Mouse (Mus musculus) MEL (cell line): Measurements from ENCODE around the gene C3ar1. TPM values are rescaled to one million over a fixed set of nuclear protein-coding genes. Genes with fewer than 3 reads are reported as not detected.
A peak's percentile ranks its signal among the peaks of the same experiment; 100 is the strongest.

Source experiments
- DNase-seq: peaks from one replicate; pipeline ENCODE4 v3.0.0; 2011; ENCODE audit warnings: low read depth, low spot score
- H3K27ac ChIP-seq: 2 replicates; pipeline ENCODE4 v1.5.1; 2012; ENCODE audit warnings: low read depth, mild to moderate bottlenecking, control low read depth, low read length, moderate library complexity; ENCODE audit not compliant: control insufficient read depth
- H3K27me3 ChIP-seq, 2 experiments: fragments of 150-350 bp in 1 of 2; sonication (generic) in 1 of 2; 2 replicates each; pipeline ENCODE4 v1.6.1; 2012; ENCODE audit warnings: low read length in 2 of 2, mild to moderate bottlenecking in 2 of 2, improper control_type of control experiment in 1 of 2, moderate library complexity in 1 of 2; ENCODE audit not compliant: insufficient read depth in 2 of 2, control insufficient read depth in 1 of 2
- H3K36me3 ChIP-seq, 2 experiments: 2 replicates each; pipeline ENCODE4 v1.6.1; 2012 to 2014; ENCODE audit warnings: low read length in 2 of 2, improper control_type of control experiment in 1 of 2, inconsistent platforms in 1 of 2, mild to moderate bottlenecking in 1 of 2; ENCODE audit not compliant: insufficient read depth in 2 of 2, control insufficient read depth in 1 of 2
- H3K4me1 ChIP-seq, 2 experiments: fragments of 150-350 bp in 1 of 2; sonication (generic) in 1 of 2; 2 replicates each; pipeline ENCODE4 v1.6.1; 2012; ENCODE audit warnings: low read length in 2 of 2, improper control_type of control experiment in 1 of 2, mild to moderate bottlenecking in 1 of 2; ENCODE audit not compliant: insufficient read depth in 2 of 2, control insufficient read depth in 1 of 2
- H3K4me3 ChIP-seq, 2 experiments: fragments of 150-350 bp in 1 of 2; sonication (generic) in 1 of 2; 2 replicates each; pipeline ENCODE4 v1.5.1; 2012; ENCODE audit warnings: low read depth in 2 of 2, low read length in 2 of 2, mild to moderate bottlenecking in 2 of 2, moderate library complexity in 2 of 2, control low read depth in 1 of 2, improper control_type of control experiment in 1 of 2; ENCODE audit not compliant: control insufficient read depth in 1 of 2, insufficient read depth in 1 of 2
- H3K79me2 ChIP-seq: 2 replicates; pipeline ENCODE4 v1.6.1; 2012; ENCODE audit warnings: mild to moderate bottlenecking, low read length, moderate library complexity; ENCODE audit not compliant: control insufficient read depth, poor library complexity, insufficient read depth
- H3K9ac ChIP-seq: 2 replicates; pipeline ENCODE4 v1.6.1; 2012; ENCODE audit warnings: low read depth, mild to moderate bottlenecking, control low read depth, low read length, moderate library complexity; ENCODE audit not compliant: control insufficient read depth, poor library complexity, severe bottlenecking
- H3K9me3 ChIP-seq: fragments of 150-350 bp; sonication (generic); replicated peaks from 2 replicates; pipeline ENCODE4 v1.6.1; 2012; ENCODE audit warnings: mild to moderate bottlenecking, low read length, improper control_type of control experiment, moderate library complexity; ENCODE audit not compliant: insufficient read depth
- CHD1 ChIP-seq: IDR thresholded peaks from 2 replicates; pipeline ENCODE4 v1.6.1; 2012; ENCODE audit warnings: low read depth, mild to moderate bottlenecking, inconsistent platforms, low read length, improper control_type of control experiment
- CHD2 ChIP-seq: IDR thresholded peaks from 2 replicates; pipeline ENCODE4 v1.6.1; 2011; ENCODE audit warnings: low read length, improper control_type of control experiment
- EP300 ChIP-seq, 2 experiments: IDR thresholded peaks; 2 replicates each; pipeline ENCODE4 v1.6.1; 2011; ENCODE audit warnings: improper control_type of control experiment in 2 of 2, low read length in 2 of 2, low read depth in 1 of 2, mild to moderate bottlenecking in 1 of 2
- GATA1 ChIP-seq: IDR thresholded peaks from 2 replicates; pipeline ENCODE4 v1.6.1; 2011; ENCODE audit warnings: low read depth, low read length, improper control_type of control experiment
- HCFC1 ChIP-seq: IDR thresholded peaks from 2 replicates; pipeline ENCODE4 v1.6.1; 2012; ENCODE audit warnings: low read depth, mild to moderate bottlenecking, inconsistent platforms, low read length, improper control_type of control experiment, moderate library complexity
- KAT2A ChIP-seq: conservative IDR thresholded peaks from 2 replicates; pipeline ENCODE4 v1.6.1; 2012; ENCODE audit warnings: low read depth, low read length, improper control_type of control experiment, inconsistent platforms
- MAX ChIP-seq: IDR thresholded peaks from 2 replicates; pipeline ENCODE4 v1.6.1; 2011; ENCODE audit warnings: low read length, improper control_type of control experiment
- MEF2A ChIP-seq: IDR thresholded peaks from 2 replicates; pipeline ENCODE4 v1.6.1; 2014; ENCODE audit warnings: low read depth, mild to moderate bottlenecking, inconsistent platforms, low read length, improper control_type of control experiment; ENCODE audit not compliant: poor library complexity, insufficient replicate concordance, severe bottlenecking; ENCODE audit errors: extremely low read depth
- MXI1 ChIP-seq: IDR thresholded peaks from 2 replicates; pipeline ENCODE4 v1.6.1; 2011; ENCODE audit warnings: mild to moderate bottlenecking, low read depth, low read length, improper control_type of control experiment
- MYB ChIP-seq: IDR thresholded peaks from 2 replicates; pipeline ENCODE4 v1.6.1; 2011; ENCODE audit warnings: mild to moderate bottlenecking, low read depth, low read length, improper control_type of control experiment
- POLR2A ChIP-seq, 2 experiments: IDR thresholded peaks; 2 replicates each; pipeline ENCODE4 v1.6.1; 2011 to 2012; ENCODE audit warnings: low read length in 2 of 2, mild to moderate bottlenecking in 2 of 2, control low read depth in 1 of 2, improper control_type of control experiment in 1 of 2, low read depth in 1 of 2, moderate library complexity in 1 of 2; ENCODE audit not compliant: control insufficient read depth in 1 of 2, insufficient read depth in 1 of 2, poor library complexity in 1 of 2
- POLR2AphosphoS2 ChIP-seq: IDR thresholded peaks from 2 replicates; pipeline ENCODE4 v1.6.1; 2011; ENCODE audit warnings: low read length, improper control_type of control experiment
- RCOR1 ChIP-seq: IDR thresholded peaks from 2 replicates; pipeline ENCODE4 v1.6.1; 2012; ENCODE audit warnings: low read depth, mild to moderate bottlenecking, inconsistent platforms, low read length, improper control_type of control experiment
- UBTF ChIP-seq: IDR thresholded peaks from 2 replicates; pipeline ENCODE4 v1.6.1; 2012; ENCODE audit warnings: low read depth, mild to moderate bottlenecking, inconsistent platforms, low read length, improper control_type of control experiment, moderate library complexity, borderline replicate concordance; ENCODE audit not compliant: insufficient read depth
- USF1 ChIP-seq: IDR thresholded peaks from 2 replicates; pipeline ENCODE4 v1.6.1; 2014; ENCODE audit warnings: low read depth, mild to moderate bottlenecking, inconsistent platforms, low read length, improper control_type of control experiment, moderate library complexity
- USF2 ChIP-seq, 2 experiments: IDR thresholded peaks; 2 replicates each; pipeline ENCODE4 v1.6.1; 2011 to 2012; ENCODE audit warnings: improper control_type of control experiment in 2 of 2, low read length in 2 of 2, borderline replicate concordance in 1 of 2, inconsistent platforms in 1 of 2, low read depth in 1 of 2, mild to moderate bottlenecking in 1 of 2; ENCODE audit not compliant: insufficient read depth in 1 of 2
- ZC3H11A ChIP-seq: IDR thresholded peaks from 2 replicates; pipeline ENCODE4 v1.6.1; 2012; ENCODE audit warnings: low read depth, mild to moderate bottlenecking, inconsistent platforms, low read length, improper control_type of control experiment
- ZKSCAN1 ChIP-seq: IDR thresholded peaks from 2 replicates; pipeline ENCODE4 v1.6.1; 2012; ENCODE audit warnings: low read depth, mild to moderate bottlenecking, inconsistent platforms, low read length, improper control_type of control experiment, moderate library complexity
- polyA plus RNA-seq, 2 experiments: library from polyadenylated mRNA; stranded (reverse) in 1 of 2; unstranded in 1 of 2; fragments of >175 nt in 1 of 2; fragments of >200 nt in 1 of 2; gene quantifications; 2 replicates each; pipeline versions ENCODE4 v1.2.1 to v1.2.4; 2012; ENCODE audit warnings: low replicate concordance in 2 of 2, low read depth in 1 of 2; ENCODE audit not compliant: insufficient read length in 2 of 2, insufficient read depth in 1 of 2, missing spikeins in 1 of 2
- total RNA-seq: library from RNA; depleted of rRNA; stranded (reverse); fragments of 300-350 nt; gene quantifications from 2 replicates; pipeline ENCODE4 v1.2.3, GENCODE M21; 2012

Gene C3ar1
- total and polyA plus RNA-seq, 3 experiments = 0.33 to 0.69 TPM; not detected in 1

GRCm38 (mm10) chr6:122854552-122854951 is 1.4 kb downstream of the C3ar1 start:
- no peaks in the 10 kb centered on the region for H3K79me2 ChIP-seq
- no peaks in the 10 kb centered on the region for H3K9me3 ChIP-seq
- no peaks in the 10 kb centered on the region for H3K27me3 ChIP-seq
- no peak for DNase-seq
- peaks cover 0 to 15% of the 10 kb centered on the region in 2 experiments; a peak in 3 of 4 replicates for H3K4me1 ChIP-seq
- H3K36me3 ChIP-seq = peaks cover 0 to 17% of the 10 kb centered on the region in 2 experiments; a peak in 2 of 4 replicates
- H3K27ac ChIP-seq = no peak overlapping the region
- TF ChIP-seq MYB = no peak
- no peak for TF ChIP-seq UBTF
- TF ChIP-seq MEF2A = no peak
- no peak for TF ChIP-seq CHD2
- TF ChIP-seq CHD1 = no peak
- no peak for TF ChIP-seq ZKSCAN1
- TF ChIP-seq GATA1 = no peak
- no peak for TF ChIP-seq POLR2AphosphoS2
- no peak for TF ChIP-seq MXI1
- no peak for TF ChIP-seq KAT2A
- TF ChIP-seq RCOR1 = no peak
- TF ChIP-seq USF2 (IDR thresholded peaks at IDR 0.05; ENCODE audit: borderline replicate concordance in 1 of 2, insufficient read depth in 1 of 2, low read depth in 1 of 2, low read length in 2 of 2) = no peak
- TF ChIP-seq MAX = no peak
- no peak for TF ChIP-seq HCFC1
- no peak for TF ChIP-seq ZC3H11A
- TF ChIP-seq USF1 = no peak
- TF ChIP-seq POLR2A (IDR thresholded peaks at IDR 0.05; ENCODE audit: control insufficient read depth in 1 of 2, insufficient read depth in 1 of 2, low read depth in 1 of 2, low read length in 2 of 2, poor library complexity in 1 of 2) = no peak
- no peak overlapping the region for H3K4me3 ChIP-seq
- H3K9ac ChIP-seq = no peak overlapping the region

GRCm38 (mm10) chr6:122852696-122853095 is 3.3 kb downstream of the C3ar1 start:
- no peaks in the 10 kb centered on the region for H3K27me3 ChIP-seq
- no peak overlapping the region for H3K9ac ChIP-seq
- peak in 1 of 2 experiments; percentile 22; a peak in 1 of 4 replicates for TF ChIP-seq EP300 (IDR thresholded peaks at IDR 0.05; ENCODE audit: low read depth in 1 of 2, low read length in 2 of 2)
- TF ChIP-seq MAX = no peak
- H3K27ac ChIP-seq = no peak overlapping the region
- H3K79me2 ChIP-seq = no peaks in the 10 kb centered on the region
- no peak overlapping the region for H3K4me3 ChIP-seq
- peaks cover 0 to 17% of the 10 kb centered on the region in 2 experiments; a peak in 2 of 4 replicates for H3K36me3 ChIP-seq
- no peaks in the 10 kb centered on the region for H3K9me3 ChIP-seq
- H3K4me1 ChIP-seq = peaks cover 0 to 15% of the 10 kb centered on the region in 2 experiments; a peak in 3 of 4 replicates
- DNase-seq = peak; percentile 52
